Mouse (Mus musculus) c-Kit-negative CD71-positive TER-119-positive erythroid progenitor cells, embryonic 14.5 days (primary cell): ENCODE measurements around the gene Cog2.
A peak's percentile ranks its signal among the peaks of the same experiment; 100 is the strongest.

Experiments used
- DNase-seq: peaks from one replicate; pipeline ENCODE4 v3.0.0-alpha.2; 2013; ENCODE audit warnings: low read depth, low spot score

Gene Cog2

DNA sequence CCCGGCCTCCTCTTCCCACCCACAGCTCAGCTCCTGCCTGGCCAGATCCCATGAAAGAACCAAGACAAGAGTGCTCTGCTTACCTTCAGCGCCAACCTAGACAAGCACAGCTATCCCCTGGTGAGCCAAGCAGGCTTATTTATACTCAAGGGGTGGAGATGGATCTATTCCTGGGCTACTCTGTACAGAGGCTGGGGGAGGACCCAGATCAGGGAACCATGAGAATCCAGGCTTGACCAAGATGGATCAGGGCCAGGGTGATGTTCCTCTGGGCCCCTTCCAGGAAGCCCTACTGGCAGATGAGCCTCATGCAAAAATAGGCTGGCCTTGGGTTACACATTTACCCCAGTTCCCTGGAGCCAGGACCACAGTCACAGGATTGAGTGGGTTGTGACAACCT, 49.0 kb downstream of the Cog2 start, which contains the start of gene Agt:
Gene Agt (minus strand): TSS at position 114 of the 400 bp plus-strand sequence.
- DNase-seq: no peak

DNA sequence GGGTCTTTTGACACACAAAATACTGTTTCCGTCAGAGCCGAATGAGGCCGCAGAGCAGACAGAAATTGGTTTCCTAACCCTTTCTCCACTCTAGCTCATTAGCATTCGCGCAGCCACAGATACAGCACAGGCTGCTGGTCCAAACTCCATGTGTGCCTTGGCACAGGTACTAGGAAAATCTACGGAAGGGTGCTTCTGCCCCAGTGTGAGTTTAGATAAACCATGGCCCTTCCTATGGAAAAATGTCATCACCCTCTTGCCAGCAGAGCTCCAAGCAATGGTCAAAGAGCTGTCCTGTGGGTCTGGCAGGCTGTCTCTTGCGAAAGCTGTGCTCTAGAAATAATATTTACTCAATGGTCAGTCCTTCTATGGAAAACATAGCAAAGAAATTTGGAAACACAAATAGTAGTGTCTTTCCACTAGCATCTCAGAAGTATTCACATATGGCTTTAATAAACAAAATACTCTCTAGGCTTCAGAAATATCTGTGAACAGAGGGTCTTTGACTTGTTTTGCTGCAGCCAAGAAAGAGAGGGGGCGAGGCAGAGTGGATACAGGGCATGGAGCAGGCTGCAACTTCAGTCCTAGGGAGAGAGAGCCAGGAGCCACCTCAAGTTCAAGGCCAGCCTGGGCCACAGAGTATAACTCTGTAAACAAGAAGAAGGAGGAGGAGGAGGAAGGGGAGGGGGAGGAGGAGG, 51.3 kb downstream of the Cog2 start:
- no peak for DNase-seq

DNA sequence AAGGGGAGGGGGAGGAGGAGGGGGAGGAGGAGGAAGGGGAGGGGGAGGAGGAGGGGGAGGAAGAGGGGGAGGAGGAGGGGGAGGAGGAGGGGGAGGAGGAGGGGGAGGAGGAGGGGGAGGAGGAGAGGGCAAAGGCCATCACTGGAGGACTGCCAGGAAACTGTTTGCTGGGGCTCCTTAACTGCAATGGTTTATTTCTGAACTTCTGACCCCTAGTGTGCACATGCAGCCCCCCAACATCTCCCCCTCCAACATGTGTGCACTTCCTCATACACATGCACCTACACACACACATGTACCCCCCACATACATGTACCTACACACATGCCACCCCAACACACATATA, 51.8 kb downstream of the Cog2 start:
- DNase-seq: no peak

DNA sequence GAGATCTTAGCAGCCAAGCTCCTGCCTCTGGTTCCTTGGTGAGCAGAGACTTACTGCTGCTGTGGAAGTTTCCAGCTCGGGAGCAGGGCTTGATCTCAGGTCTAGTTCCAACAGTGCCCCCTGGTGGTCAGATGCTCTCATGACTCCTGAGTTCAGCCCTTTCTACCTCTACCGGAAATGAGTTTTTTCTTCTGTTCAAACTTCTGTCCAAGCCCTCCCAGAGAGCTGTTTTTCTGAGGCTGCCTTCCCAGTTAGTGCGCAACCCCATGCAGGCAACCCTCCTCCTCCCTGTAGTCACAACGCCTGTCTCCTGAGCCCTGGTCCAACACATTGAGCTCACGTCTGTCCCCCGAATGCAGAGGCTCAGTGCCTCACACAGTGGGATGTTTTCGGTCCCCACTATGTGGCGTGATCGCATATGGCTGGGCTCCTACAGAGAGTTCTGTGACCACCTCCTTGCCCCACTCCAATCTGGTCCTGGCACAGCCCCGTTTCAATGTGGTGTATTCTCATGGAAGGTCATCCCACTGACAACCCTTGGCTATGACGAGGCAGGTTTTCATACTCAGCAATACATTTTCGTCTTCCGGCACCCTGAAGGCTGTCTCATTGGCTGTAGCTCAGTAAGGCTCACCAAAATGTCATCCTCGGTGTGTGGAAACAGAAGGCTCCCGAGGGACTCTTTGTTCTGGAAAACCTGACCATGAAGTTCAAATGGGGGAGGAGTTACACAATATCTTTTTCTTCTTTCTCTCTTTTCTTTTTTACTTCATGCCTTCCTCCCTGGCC, 53.2 kb downstream of the Cog2 start:
- DNase-seq: peak; percentile 56

DNA sequence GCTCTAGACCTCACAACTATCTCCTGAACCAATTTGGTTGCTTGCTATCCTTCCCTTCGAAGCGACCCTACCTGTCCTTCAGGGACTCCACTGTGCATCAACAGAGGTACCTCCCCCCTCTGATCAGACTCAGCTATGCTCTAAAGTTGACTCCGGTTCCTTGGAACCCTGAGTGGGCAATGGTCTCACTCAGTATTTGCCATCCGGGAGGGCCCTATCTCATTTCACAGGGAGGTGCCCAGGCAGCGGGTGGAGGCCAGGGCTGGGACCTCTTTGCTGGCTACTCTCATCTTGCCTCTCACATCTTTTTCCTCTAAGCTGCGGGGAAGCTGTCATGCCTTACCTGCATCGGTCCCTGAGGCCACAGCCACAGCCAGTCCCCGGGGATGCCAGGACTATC, 55.2 kb downstream of the Cog2 start, which contains the start of gene Capn9:
Gene Capn9 (plus strand): TSS at position 301 of the 400 bp plus-strand sequence.
- no peak for DNase-seq

DNA sequence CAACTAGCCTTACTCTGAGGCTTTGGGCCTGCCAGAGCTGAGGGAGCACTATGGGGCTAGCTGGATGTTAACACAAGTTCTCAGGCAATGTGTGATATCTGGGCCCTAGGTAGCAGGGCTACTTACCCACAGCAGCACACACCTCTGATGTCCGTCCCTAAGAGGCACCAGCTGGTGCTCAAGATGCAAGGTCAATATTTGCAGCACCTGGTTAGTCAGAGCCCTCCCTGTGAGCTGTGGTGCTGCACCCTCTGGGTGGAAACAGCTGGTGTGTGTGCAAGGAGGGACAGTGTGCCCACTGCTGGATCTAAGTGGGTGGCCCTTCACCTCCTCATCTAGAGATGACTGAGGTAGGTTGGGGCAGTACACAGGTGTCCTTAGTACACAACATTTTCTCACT, 56.2 kb downstream of the Cog2 start:
- DNase-seq: no peak

DNA sequence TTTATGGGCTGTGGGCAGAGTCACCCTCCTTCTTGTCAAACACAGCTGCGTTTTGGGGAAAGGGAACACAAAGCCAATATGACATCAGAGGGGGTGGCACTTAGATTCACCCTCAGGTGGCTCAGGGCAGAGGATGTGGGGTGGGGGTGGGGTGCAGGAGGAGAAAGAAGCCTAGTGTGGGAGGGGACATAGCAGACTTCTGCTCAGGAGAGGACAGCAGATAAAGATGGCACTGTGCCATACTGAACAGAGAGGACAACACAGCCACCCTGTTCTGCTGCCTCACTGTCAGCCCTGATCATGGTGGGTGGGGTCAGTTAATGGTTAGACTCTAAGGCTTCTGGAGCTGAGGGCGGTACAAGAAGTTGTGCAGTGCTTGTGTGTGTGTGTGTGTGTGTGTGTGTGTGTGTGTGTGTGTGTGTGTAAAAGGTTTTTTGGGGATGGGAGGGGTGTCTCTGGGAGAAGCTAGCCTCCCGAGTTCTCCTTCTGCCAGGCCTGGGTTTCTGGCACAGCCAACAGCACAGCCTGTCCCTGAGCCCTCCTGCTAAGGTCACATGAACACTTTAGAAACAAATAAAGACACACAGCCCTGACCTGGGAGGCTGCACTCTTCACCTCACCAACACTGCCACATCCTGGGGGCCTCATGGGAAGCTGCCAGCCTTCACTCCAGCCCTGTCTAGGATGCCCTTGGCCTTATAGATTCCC, 65.3 kb downstream of the Cog2 start:
- no peak for DNase-seq

DNA sequence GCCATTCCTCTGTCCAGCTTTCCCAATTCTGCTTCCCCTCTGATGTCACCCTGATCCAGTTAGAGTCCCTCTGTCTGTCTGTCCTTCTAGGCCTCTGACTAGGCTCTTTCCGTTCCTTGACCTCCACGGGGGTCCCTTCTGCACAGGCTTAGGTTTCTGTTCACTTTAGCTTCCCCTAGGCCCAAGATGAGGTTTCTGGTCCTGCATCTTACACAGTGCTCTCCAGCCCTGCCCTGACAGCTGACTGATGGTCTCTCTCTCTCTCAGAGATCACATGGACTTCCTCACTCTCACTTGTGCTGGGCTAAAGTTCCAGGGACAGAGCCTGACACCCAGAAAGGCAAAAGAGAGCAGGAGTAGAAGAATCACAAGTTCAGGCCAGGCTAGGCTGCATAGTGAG, 66.0 kb downstream of the Cog2 start:
- no peak for DNase-seq

DNA sequence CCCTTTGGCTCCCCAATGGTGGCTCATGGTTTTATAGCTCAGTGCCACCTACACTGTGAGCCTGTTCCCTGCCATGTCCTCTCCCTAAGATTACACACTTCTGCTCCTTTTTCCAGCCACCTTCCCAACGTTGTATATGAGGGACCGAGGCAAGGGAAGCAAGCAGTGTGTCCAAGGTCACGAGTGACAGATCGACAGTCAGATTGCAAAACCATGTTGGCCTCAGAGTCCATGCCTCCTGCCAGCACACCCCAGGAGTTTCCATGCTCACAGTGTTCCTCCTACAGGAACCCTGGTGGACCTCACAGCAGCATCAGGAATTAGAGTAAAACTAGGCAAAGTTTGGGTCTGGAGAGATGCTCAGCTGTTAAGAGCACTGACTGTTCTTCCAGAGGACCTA, 68.8 kb downstream of the Cog2 start:
- no peak for DNase-seq
